Mouse (Mus musculus) embryonic fibroblast, embryonic 13.5 days (primary cell): ENCODE measurements at regions not wholly inside any gene's neighbourhood (a gene's known extent, or its start where the extent isn't known, plus 50 kb on each side); places are given as distances from the start of the nearest gene placed in this dataset.

ENCODE experiments used
- H3K27ac ChIP-seq: 2 replicates; pipeline ENCODE4 v1.5.1; 2012; ENCODE audit warnings: low read length, control low read depth, inconsistent platforms; ENCODE audit not compliant: insufficient read depth
- H3K4me1 ChIP-seq: 2 replicates; pipeline ENCODE4 v1.6.1; 2011; ENCODE audit warnings: low read length; ENCODE audit not compliant: control insufficient read depth, insufficient read depth
- H3K4me3 ChIP-seq: 2 replicates; pipeline ENCODE4 v1.5.1; 2011; ENCODE audit warnings: mild to moderate bottlenecking, control low read depth, low read length; ENCODE audit not compliant: insufficient read depth
- CTCF ChIP-seq: IDR thresholded peaks from 2 replicates; pipeline ENCODE4 v1.5.1; 2011; ENCODE audit warnings: mild to moderate bottlenecking, control low read depth, low read length, moderate library complexity, borderline replicate concordance; ENCODE audit not compliant: insufficient read depth
- POLR2A ChIP-seq: IDR thresholded peaks from 2 replicates; pipeline ENCODE4 v1.6.1; 2011; ENCODE audit warnings: low read depth, mild to moderate bottlenecking, control low read depth, low read length, moderate library complexity

DNA sequence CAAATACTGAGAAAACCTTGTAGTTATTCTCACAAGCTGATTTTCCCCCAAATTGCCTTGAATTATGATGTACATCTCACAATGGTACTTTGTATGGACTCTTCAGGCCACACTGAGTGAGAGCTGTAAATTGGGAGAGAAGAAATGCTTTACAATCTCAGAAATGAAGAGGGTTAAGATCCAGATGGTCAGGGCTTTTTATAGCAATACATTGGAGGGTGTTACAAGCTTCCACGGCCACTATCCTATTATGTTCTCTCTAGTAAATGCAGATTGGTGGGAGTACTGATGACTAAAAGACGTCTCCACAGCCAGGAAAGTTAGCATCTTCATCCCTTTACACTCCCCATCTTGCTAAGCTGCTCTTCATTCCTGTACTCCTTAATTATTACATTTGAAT lies 965.8 kb downstream of the Fam181b start:
- no peak overlapping the region for H3K27ac ChIP-seq
- no peaks in the 10 kb centered on the region for H3K4me1 ChIP-seq
- TF ChIP-seq POLR2A (no peak), CTCF (no peak)
- no peak overlapping the region for H3K4me3 ChIP-seq

DNA sequence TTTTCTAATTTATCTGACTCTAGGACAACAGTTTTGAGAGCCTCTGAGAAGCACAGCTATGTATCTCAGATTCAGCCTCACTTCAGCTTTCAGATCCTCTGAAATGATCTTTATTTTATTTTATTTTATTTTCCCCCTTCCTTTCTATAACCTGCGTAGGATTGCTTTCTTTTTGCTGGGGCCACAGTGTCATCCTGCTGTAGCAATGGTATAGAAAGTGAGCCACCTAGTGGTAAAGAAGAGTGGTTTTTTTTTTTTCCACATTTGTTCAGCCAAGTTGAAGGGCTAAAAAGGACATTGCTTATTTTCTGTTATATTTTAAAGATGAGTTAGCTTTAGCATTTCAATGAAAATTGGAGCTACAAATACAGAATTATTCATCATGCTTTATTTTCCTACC lies 966.4 kb downstream of the Fam181b start:
- Histone ChIP-seq H3K4me3 (no peak overlapping the region), H3K4me1 (no peaks in the 10 kb centered on the region)
- TF ChIP-seq POLR2A = no peak
- TF ChIP-seq CTCF = no peak

DNA sequence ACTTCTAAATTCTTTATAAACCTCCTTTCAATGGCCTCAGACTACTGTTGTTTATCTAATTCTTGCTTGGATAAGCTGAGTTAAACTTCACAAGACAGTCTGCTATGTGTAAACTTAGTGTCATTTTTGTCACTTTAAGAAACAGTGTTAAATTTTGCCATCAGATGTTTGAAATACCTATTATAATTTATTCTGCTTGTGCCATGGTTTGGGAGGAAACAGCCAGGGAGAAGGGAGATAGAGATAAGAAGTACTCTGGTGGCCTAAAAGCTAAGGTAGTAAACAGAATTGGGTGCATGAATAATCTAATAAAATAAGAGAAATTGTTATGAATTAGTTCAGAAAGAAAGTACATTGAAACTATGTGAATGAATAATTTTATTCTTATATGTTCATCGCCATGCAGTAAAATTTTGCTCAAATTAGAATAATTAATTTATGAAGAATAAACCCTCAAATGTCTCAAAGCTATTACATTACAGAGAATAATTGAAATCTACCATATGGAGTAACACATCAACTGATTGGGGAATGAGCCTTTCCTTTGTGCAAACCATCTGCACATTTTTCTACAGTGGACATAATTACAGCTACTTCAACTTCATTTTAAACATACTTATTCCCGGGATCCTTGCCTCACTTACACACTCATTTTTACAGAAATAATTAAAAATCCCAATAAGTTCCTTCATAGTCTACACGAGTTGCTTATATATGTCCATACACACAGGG lies 982.3 kb downstream of the Fam181b start:
- H3K4me3 ChIP-seq = no peak overlapping the region
- TF ChIP-seq CTCF (no peak), POLR2A (no peak)
- no peak overlapping the region for H3K27ac ChIP-seq
- no peaks in the 10 kb centered on the region for H3K4me1 ChIP-seq

More for the DNA sequence above, 966.4 kb downstream of the Fam181b start:
- no peak overlapping the region for H3K27ac ChIP-seq
